Mouse (Mus musculus): ENCODE results near the gene Myzap. TPM values are rescaled to one million over a fixed set of nuclear protein-coding genes. Genes with fewer than 3 reads are reported as not detected.

Myzap gene
- polyA plus RNA-seq, 1 experiment = not detected

GRCm38 (mm10) chr9:71567391-71567790, 24.8 kb downstream of the Myzap start:
- H3K27me3 ChIP-seq (ENCODE audit: control insufficient read depth) = no peaks in the 10 kb centered on the region
- H3K9me3 ChIP-seq (ENCODE audit: control insufficient read depth, low read length) = no peaks in the 10 kb centered on the region
- no peaks in the 10 kb centered on the region for H3K36me3 ChIP-seq (ENCODE audit: control insufficient read depth)
- no peaks in the 10 kb centered on the region; the same call in 1 of the 2 replicates for H3K4me1 ChIP-seq (ENCODE audit: control insufficient read depth)
- H3K4me3 ChIP-seq (replicated peaks) = no peak overlapping the region
- TF ChIP-seq GATA1 (IDR thresholded peaks at IDR 0.05; ENCODE audit: low read length) (no peak), TAL1 (IDR thresholded peaks at IDR 0.05; ENCODE audit: low read length) (no peak)

- Histone ChIP-seq H3K9me3 (ENCODE audit: control insufficient read depth, low read length) (no peaks in the 10 kb centered on the region), H3K27me3 (ENCODE audit: control insufficient read depth) (no peaks in the 10 kb centered on the region), H3K36me3 (ENCODE audit: control insufficient read depth) (no peaks in the 10 kb centered on the region), H3K4me3 (replicated peaks) (no peak overlapping the region), H3K4me1 (ENCODE audit: control insufficient read depth) (no peaks in the 10 kb centered on the region; the same call in 1 of the 2 replicates)
- TF ChIP-seq TAL1 (IDR thresholded peaks at IDR 0.05; ENCODE audit: low read length) (no peak), GATA1 (IDR thresholded peaks at IDR 0.05; ENCODE audit: low read length) (no peak)
These were observed 25.4 kb downstream of the Myzap start for GRCm38 (mm10) chr9:71566763-71567162.

- Histone ChIP-seq H3K27me3 (ENCODE audit: control insufficient read depth) (no peaks in the 10 kb centered on the region), H3K4me1 (ENCODE audit: control insufficient read depth) (no peaks in the 10 kb centered on the region)
These were observed 34.4 kb downstream of the Myzap start for GRCm38 (mm10) chr9:71557737-71558136.

GRCm38 (mm10) chr9:71554001-71554400, 38.2 kb downstream of the Myzap start:
- Histone ChIP-seq H3K4me3 (replicated peaks) (no peak overlapping the region), H3K27me3 (ENCODE audit: control insufficient read depth) (no peaks in the 10 kb centered on the region), H3K36me3 (ENCODE audit: control insufficient read depth) (no peaks in the 10 kb centered on the region), H3K4me1 (ENCODE audit: control insufficient read depth) (no peaks in the 10 kb centered on the region), H3K9me3 (ENCODE audit: control insufficient read depth, low read length) (0 out of 2 replicates have a peak, but pooled peaks cover 2% of the 10 kb centered on the region)
- TF ChIP-seq GATA1 (IDR thresholded peaks at IDR 0.05; ENCODE audit: low read length) = no peak
- no peak for TF ChIP-seq TAL1 (IDR thresholded peaks at IDR 0.05; ENCODE audit: low read length)

More at GRCm38 (mm10) chr9:71557737-71558136, 34.4 kb downstream of the Myzap start:
- H3K36me3 ChIP-seq (ENCODE audit: control insufficient read depth) = no peaks in the 10 kb centered on the region
- TF ChIP-seq TAL1 (IDR thresholded peaks at IDR 0.05; ENCODE audit: low read length) = no peak
- TF ChIP-seq GATA1 (IDR thresholded peaks at IDR 0.05; ENCODE audit: low read length) = no peak
- no peak overlapping the region for H3K4me3 ChIP-seq (replicated peaks)
- H3K9me3 ChIP-seq (ENCODE audit: control insufficient read depth, low read length) = 0 out of 2 replicates have a peak, but pooled peaks cover 2% of the 10 kb centered on the region

- no peak for TF ChIP-seq GATA1 (IDR thresholded peaks at IDR 0.05; ENCODE audit: low read length)
- TF ChIP-seq TAL1 (IDR thresholded peaks at IDR 0.05; ENCODE audit: low read length) = no peak
- Histone ChIP-seq H3K27me3 (ENCODE audit: control insufficient read depth) (no peaks in the 10 kb centered on the region), H3K9me3 (ENCODE audit: control insufficient read depth, low read length) (0 out of 2 replicates have a peak, but pooled peaks cover 2% of the 10 kb centered on the region), H3K36me3 (ENCODE audit: control insufficient read depth) (no peaks in the 10 kb centered on the region), H3K4me3 (replicated peaks) (no peak overlapping the region), H3K4me1 (ENCODE audit: control insufficient read depth) (no peaks in the 10 kb centered on the region)
These were observed 42.0 kb downstream of the Myzap start for GRCm38 (mm10) chr9:71550176-71550575.

- Histone ChIP-seq H3K4me1 (ENCODE audit: control insufficient read depth) (no peaks in the 10 kb centered on the region), H3K4me3 (replicated peaks) (no peak overlapping the region), H3K9me3 (ENCODE audit: control insufficient read depth, low read length) (no peaks in the 10 kb centered on the region), H3K27me3 (ENCODE audit: control insufficient read depth) (no peaks in the 10 kb centered on the region), H3K36me3 (ENCODE audit: control insufficient read depth) (no peaks in the 10 kb centered on the region)
- no peak for TF ChIP-seq GATA1 (IDR thresholded peaks at IDR 0.05; ENCODE audit: low read length)
- TF ChIP-seq TAL1 (IDR thresholded peaks at IDR 0.05; ENCODE audit: low read length) = no peak
These were observed 44.4 kb downstream of the Myzap start for GRCm38 (mm10) chr9:71547704-71548275.

- no peak overlapping the region for H3K4me3 ChIP-seq (replicated peaks)
- no peak for TF ChIP-seq TAL1 (IDR thresholded peaks at IDR 0.05; ENCODE audit: low read length)
- no peak for TF ChIP-seq GATA1 (IDR thresholded peaks at IDR 0.05; ENCODE audit: low read length)
- no peaks in the 10 kb centered on the region for H3K36me3 ChIP-seq (ENCODE audit: control insufficient read depth)
- H3K4me1 ChIP-seq (ENCODE audit: control insufficient read depth) = no peaks in the 10 kb centered on the region
- no peaks in the 10 kb centered on the region for H3K9me3 ChIP-seq (ENCODE audit: control insufficient read depth, low read length)
- H3K27me3 ChIP-seq (ENCODE audit: control insufficient read depth) = no peaks in the 10 kb centered on the region
These were observed 47.3 kb downstream of the Myzap start for GRCm38 (mm10) chr9:71544831-71545230.

- Histone ChIP-seq H3K9me3 (ENCODE audit: control insufficient read depth, low read length) (no peaks in the 10 kb centered on the region), H3K27me3 (ENCODE audit: control insufficient read depth) (no peaks in the 10 kb centered on the region), H3K36me3 (ENCODE audit: control insufficient read depth) (no peaks in the 10 kb centered on the region), H3K4me3 (replicated peaks) (no peak overlapping the region), H3K4me1 (ENCODE audit: control insufficient read depth) (no peaks in the 10 kb centered on the region)
- TF ChIP-seq TAL1 (IDR thresholded peaks at IDR 0.05; ENCODE audit: low read length) (no peak), GATA1 (IDR thresholded peaks at IDR 0.05; ENCODE audit: low read length) (no peak)
These were observed 48.5 kb downstream of the Myzap start for GRCm38 (mm10) chr9:71543443-71544222.

- Histone ChIP-seq H3K9me3 (ENCODE audit: control insufficient read depth, low read length) (no peaks in the 10 kb centered on the region), H3K4me3 (replicated peaks) (no peak overlapping the region), H3K27me3 (ENCODE audit: control insufficient read depth) (no peaks in the 10 kb centered on the region), H3K4me1 (ENCODE audit: control insufficient read depth) (no peaks in the 10 kb centered on the region), H3K36me3 (ENCODE audit: control insufficient read depth) (no peaks in the 10 kb centered on the region)
- TF ChIP-seq TAL1 (IDR thresholded peaks at IDR 0.05; ENCODE audit: low read length) (no peak), GATA1 (IDR thresholded peaks at IDR 0.05; ENCODE audit: low read length) (no peak)
These were observed 49.9 kb downstream of the Myzap start for GRCm38 (mm10) chr9:71542292-71542691.

Data from erythroblast, embryonic 14.5 days (primary cell).